Mouse (Mus musculus) 416B (cell line): ENCODE data around the gene Chrm5.

Experiments used
- DNase-seq: peaks from one replicate; pipeline ENCODE4 v3.0.0; 2011; ENCODE audit warnings: low read depth

Gene Chrm5

DNA sequence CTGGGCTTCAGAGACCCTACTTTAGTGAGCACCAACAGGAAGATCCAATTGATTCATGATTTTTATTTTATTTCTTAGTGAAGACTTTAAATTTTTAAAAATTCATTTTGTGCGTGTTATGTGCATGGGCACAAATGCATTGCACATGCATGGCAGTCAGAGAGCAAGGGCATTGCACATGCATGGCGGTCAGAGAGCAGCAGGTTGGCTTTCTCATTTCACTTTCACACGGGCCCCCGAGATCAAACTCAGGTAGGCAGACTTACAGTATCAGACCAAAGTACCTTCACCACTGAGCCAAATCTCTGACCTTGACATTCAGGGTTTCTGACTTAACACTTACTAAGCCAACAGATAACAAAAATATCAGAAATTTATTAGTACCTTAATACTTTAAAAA, 50.9 kb downstream of the Chrm5 start:
- no peak for DNase-seq
